Mouse (Mus musculus): ENCODE data around the gene Clpb.

Clpb gene

GRCm38 (mm10) chr7:101726980-101727379 lies 63.5 kb downstream of the Clpb start:
- DNase-seq: no peak

GRCm38 (mm10) chr7:101732096-101732495 lies 68.7 kb downstream of the Clpb start:
- no peak for DNase-seq

GRCm38 (mm10) chr7:101733042-101733441 lies 69.6 kb downstream of the Clpb start:
- no peak for DNase-seq

DNA sequence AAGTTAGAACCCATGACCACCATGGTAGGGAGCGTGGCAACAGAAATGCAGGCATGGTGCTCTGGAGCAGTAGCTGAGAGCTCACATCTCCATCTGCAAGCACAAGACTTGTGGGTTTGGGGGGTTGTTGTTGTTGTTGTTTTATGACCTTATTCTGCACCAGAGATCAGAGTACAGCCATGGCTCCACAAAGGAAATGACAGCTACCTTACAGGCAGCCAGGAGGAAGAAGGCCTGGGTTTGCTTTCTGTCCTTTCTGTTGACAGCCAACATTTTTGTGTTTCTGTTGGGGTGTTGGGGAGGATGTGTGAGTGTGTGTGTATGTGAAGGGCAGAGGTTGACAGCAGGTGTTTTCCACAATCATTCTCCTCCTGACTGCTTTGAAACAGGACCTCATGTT lies 71.9 kb downstream of the Clpb start:
- no peak for DNase-seq

DNA sequence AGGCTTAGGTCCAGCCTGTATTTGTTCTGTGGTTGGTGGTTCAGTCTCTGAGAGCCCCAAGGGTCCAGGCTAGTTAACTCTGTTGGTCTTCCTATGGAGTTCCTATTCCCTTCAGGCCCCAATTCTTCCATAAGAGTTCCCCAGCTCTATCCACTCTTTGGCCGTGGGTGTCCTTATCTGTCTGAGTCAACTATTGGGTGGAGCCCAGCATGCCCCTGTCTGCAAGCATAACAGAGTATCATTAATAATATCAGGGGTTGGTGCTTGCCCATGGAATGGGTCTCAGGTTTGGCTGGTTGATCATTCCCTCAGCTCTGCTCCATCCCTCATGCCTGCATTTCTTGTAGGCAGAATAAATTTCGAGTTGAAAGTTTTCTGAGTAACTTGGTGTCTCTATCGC lies 74.3 kb downstream of the Clpb start:
- DNase-seq: no peak

- no peak for DNase-seq
These were observed 76.2 kb downstream of the Clpb start for GRCm38 (mm10) chr7:101739602-101740001.

DNA sequence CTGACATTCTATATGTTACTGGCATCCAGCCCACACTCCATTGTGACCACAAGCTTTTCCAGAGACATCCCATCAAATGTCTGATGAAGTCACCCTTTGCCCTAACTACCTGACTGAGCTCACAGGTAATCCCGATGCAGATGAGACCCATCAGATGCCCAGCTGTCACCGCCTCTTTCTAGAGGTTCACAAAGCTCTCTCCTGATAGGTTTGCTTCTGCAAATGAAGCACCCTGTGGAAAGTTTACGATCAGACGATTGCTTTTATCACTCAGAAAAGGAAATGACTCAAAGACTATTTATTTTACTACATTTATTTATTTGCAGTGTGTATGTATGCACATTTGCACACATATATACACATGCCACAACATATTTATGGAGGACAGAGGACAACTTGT lies 80.1 kb downstream of the Clpb start:
- DNase-seq: no peak

- DNase-seq: no peak
These were observed 83.3 kb downstream of the Clpb start for GRCm38 (mm10) chr7:101746559-101747334.

DNA sequence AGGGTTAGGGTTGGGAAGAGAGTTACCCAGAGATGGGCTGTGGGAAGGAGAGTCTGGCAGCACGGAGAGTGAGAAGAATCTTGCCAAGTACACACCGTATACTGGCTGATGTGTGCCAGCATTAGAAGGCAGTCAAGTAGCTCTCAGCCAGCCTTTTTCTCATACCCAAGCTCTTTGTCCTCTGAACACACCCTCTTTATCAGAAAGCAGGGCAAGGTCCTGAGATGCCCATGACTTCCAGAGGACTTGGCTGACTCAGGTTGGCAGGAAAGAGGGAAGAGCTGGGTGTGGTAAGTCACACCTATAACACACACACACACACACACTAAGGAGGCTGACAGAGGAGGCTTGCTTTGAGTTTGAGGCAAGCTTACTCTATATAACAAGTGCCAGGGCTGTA lies 86.8 kb downstream of the Clpb start:
- DNase-seq: no peak

GRCm38 (mm10) chr7:101752346-101752745 lies 88.9 kb downstream of the Clpb start:
- no peak for DNase-seq

GRCm38 (mm10) chr7:101753492-101753891 lies 90.1 kb downstream of the Clpb start:
- DNase-seq: no peak

DNA sequence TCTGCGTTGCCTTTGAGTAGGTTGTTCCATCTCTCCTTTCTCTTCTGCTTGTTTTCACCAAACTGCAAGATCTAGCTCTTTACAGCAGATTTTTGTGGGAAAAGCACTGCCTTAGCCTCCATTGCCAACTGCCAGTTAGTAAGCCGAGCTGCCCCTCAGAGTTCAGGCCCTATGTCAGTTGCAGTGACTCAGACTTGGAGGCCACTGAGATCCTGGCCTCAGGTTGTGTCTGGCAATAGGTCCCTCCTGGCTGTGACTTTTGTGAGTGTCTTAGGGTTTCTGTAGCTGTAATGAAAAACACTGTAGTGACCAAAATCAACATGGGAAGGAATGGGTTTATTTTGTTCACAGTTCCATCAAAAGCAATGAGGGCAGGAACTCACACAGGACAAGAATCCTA lies 91.0 kb downstream of the Clpb start:
- DNase-seq: no peak

DNA sequence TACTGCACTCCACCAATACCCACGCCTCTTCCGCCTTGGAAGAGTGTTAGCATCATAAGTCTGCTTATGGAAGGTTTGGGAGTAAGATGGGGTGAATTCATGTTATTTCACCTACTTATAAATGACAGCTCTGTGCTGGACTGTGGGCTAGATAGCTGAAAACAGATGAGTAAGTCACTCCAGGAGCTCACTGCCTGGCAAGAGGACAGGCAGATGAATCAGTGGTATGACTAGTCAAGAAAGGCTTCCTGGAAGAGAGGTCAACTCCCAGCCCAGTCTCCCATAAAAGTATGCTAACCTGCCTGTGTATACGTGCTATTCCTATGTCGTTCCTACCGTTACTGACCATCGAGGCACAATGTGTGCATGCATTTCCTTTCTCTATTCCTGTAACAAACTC lies 91.9 kb downstream of the Clpb start:
- no peak for DNase-seq

GRCm38 (mm10) chr7:101761899-101762780 lies 98.7 kb downstream of the Clpb start:
- DNase-seq: peak in 1 of 2 experiments; percentile 41

DNA sequence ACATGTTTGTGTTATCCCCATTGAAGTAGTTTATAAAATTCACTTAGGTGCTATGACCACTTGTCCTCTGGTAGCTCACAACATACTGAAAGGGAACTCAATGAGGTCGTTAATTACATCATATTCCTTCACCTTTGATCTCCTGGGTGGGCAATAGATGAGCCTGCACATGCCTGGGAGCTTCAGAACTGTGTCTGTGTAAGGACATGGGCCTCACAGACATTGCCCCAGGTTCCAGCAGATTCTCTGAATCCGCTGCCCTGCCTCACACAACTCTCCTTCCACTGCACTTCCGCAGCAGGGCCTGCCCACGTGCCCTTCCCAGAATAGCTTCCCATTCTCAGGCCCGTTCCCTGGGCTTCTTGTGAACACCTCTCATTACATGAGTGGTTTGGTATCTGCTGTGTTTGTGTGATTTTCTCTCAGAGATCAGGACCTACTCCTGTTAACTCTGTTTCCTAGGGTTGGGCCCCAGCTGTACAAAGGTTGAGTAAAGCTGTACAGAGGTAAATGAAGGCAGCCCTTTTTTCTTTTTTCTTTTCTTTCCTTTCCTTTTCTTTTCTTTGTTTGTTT lies 104.0 kb downstream of the Clpb start:
- no peak for DNase-seq

DNA sequence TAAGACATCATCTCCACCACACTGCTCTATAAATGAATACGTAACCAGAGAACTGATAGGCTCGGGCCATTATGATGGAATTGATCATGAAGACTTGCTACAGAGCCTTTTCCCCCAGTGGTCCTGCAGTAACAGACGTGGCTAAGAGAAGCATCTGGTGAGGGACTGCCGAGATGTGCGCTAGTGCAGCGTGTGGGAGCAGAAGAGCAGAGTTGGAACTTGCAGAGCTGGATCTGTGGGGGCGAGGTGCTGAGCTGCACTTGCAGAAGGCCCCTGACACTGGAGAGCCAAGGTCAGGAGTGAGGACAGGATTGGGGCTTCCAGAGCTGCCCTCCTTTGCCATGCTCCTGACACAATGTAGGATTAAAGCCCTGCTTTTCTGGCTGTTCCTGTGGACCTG lies 106.6 kb downstream of the Clpb start:
- no peak for DNase-seq

- no peak for DNase-seq
These were observed 108.2 kb downstream of the Clpb start for GRCm38 (mm10) chr7:101771604-101772003.

- DNase-seq: no peak
These were observed 109.3 kb downstream of the Clpb start for GRCm38 (mm10) chr7:101772687-101773086.

GRCm38 (mm10) chr7:101777053-101777452 lies 113.6 kb downstream of the Clpb start:
- DNase-seq: no peak

DNA sequence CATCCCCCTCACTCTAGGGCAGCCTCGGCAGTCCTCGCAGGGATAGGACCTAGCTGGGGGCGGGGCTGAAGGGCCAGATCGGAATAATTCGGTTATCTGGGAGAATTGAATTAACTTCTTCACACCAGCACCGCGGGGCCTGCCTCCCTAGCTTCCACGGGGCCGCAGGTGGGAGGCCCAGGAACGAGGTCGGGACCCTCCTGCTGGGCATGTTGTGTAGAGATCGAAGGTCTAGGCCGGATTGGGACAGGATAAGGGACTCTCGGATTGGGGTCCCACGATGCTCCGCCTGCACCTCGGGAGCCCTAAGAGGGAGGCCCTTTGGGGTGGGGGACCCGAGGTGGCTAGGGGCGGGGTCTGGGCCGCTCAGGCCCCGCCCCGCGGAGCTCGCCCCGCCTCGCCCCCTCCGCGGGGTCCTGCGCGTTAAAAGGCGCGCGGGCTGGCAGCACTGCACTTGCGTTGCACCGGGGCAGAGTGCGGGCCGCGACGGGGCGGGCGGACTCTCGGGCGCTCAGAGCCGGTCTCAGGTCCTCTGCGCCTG lies 154.5 kb downstream of the Clpb start, which contains the start of gene Phox2a:
TSS of gene Phox2a (plus strand) at position 453 of the 541 bp plus-strand sequence.
- no peak for DNase-seq

DNA sequence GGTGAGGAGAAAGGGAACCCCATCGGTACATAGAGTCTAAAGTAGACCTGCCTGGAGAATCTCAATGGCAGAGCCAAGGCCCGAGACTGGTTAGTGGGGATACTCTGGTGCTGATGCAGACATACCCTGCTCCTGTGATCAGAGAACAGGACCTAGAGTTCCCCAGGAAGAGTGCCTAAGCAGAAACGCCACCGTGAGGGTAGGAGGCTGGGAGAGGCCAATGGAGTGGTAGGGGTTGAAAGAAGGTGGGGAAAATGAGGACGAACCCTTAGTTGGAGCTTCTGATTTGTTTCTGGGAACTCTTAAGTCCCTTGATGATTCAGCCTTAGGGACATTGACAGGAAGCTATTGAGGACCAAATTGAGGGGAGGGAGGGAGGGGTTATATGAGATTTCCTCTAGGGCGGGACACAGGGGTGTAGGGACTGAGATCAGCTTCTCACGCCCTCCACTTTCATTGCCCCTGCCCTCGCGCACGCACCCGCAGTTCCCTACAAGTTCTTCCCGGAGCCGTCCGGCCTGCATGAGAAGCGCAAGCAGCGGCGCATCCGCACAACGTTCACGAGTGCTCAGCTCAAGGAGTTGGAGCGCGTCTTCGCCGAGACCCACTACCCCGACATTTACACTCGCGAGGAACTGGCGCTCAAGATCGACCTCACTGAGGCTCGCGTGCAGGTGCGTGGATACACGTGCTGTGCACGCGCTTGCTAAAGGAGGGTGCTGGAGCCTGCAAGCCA lies 157.0 kb downstream of the Clpb start:
- peak in 1 of 2 experiments; percentile 48 for DNase-seq

All from kidney, postnatal 25 days (tissue).